Mouse (Mus musculus): ENCODE data around the gene Rbm8a.

Rbm8a gene

GRCm38 (mm10) chr3:96629729-96630600 lies at the start of gene Rbm8a:
Gene Rbm8a, plus strand, starts transcription at chr3:96629933.
- DNase-seq (ENCODE audit: low spot score in 2 of 2) = peak; percentile 93 to 95

- no peak for DNase-seq (ENCODE audit: low spot score in 2 of 2)
These were observed 48.6 kb upstream of the Rbm8a start for GRCm38 (mm10) chr3:96581141-96581540.

- no peak for DNase-seq (ENCODE audit: low spot score in 2 of 2)
These were observed 47.8 kb upstream of the Rbm8a start for GRCm38 (mm10) chr3:96581771-96582515.

GRCm38 (mm10) chr3:96583386-96583785 lies 46.3 kb upstream of the Rbm8a start:
- no peak for DNase-seq (ENCODE audit: low spot score in 2 of 2)

GRCm38 (mm10) chr3:96590657-96591056 lies 39.1 kb upstream of the Rbm8a start:
- no peak for DNase-seq (ENCODE audit: low spot score in 2 of 2)

- DNase-seq (ENCODE audit: low spot score in 2 of 2) = no peak
These were observed 36.4 kb upstream of the Rbm8a start for GRCm38 (mm10) chr3:96593374-96593773.

GRCm38 (mm10) chr3:96593790-96594560 lies 35.8 kb upstream of the Rbm8a start, which contains the start of gene Polr3gl:
Gene Polr3gl, minus strand, starts transcription at chr3:96594181.
- DNase-seq (ENCODE audit: low spot score in 2 of 2) = peak; percentile 91 to 96

GRCm38 (mm10) chr3:96594851-96595250 lies 34.9 kb upstream of the Rbm8a start:
- no peak for DNase-seq (ENCODE audit: low spot score in 2 of 2)

GRCm38 (mm10) chr3:96595661-96596060 lies 34.1 kb upstream of the Rbm8a start:
- DNase-seq (ENCODE audit: low spot score in 2 of 2) = no peak

GRCm38 (mm10) chr3:96596228-96596707 lies 33.5 kb upstream of the Rbm8a start, which contains the start of gene Ankrd34a:
Gene Ankrd34a, plus strand, starts transcription at chr3:96596636.
- DNase-seq (ENCODE audit: low spot score in 2 of 2) = no peak

- DNase-seq (ENCODE audit: low spot score in 2 of 2) = no peak
These were observed 32.9 kb upstream of the Rbm8a start for GRCm38 (mm10) chr3:96596855-96597254.

- DNase-seq (ENCODE audit: low spot score in 2 of 2) = no peak
These were observed 32.3 kb upstream of the Rbm8a start for GRCm38 (mm10) chr3:96597435-96597891.

GRCm38 (mm10) chr3:96598156-96599068 lies 31.3 kb upstream of the Rbm8a start:
- no peak for DNase-seq (ENCODE audit: low spot score in 2 of 2)

GRCm38 (mm10) chr3:96599069-96599393 lies 30.7 kb upstream of the Rbm8a start:
- no peak for DNase-seq (ENCODE audit: low spot score in 2 of 2)

GRCm38 (mm10) chr3:96599411-96599810 lies 30.3 kb upstream of the Rbm8a start:
- no peak for DNase-seq (ENCODE audit: low spot score in 2 of 2)

- DNase-seq (ENCODE audit: low spot score in 2 of 2) = peak; percentile 75 to 83
These were observed 29.0 kb upstream of the Rbm8a start, which contains the start of gene Lix1l for GRCm38 (mm10) chr3:96600639-96601250. Gene Lix1l, plus strand, starts transcription at chr3:96601149.

- DNase-seq (ENCODE audit: low spot score in 2 of 2) = no peak
These were observed 28.4 kb upstream of the Rbm8a start for GRCm38 (mm10) chr3:96601251-96601787.

- DNase-seq (ENCODE audit: low spot score in 2 of 2) = no peak
These were observed 27.6 kb upstream of the Rbm8a start for GRCm38 (mm10) chr3:96601941-96602703.

- no peak for DNase-seq (ENCODE audit: low spot score in 2 of 2)
These were observed 27.0 kb upstream of the Rbm8a start for GRCm38 (mm10) chr3:96602704-96603084.
